Mouse (Mus musculus) neural tube, embryonic 14.5 days (tissue): ENCODE data around the gene Vmn2r8. TPM values are rescaled to one million over a fixed set of nuclear protein-coding genes. Genes with fewer than 3 reads are reported as not detected.
"Not testable (repeated sequence)": the region's sequence is repeated elsewhere in the genome, so short reads cannot be mapped to it uniquely, and the experiment has no call there.

ENCODE experiments used
- ATAC-seq: fragments of 200-750 bp; cut with Nextera tagmentation; 2 replicates; pipeline ENCODE4 v1.8.0; 2017; ENCODE audit warnings: low read depth, mild to moderate bottlenecking, moderate TSS enrichment, moderate library complexity
- H3K27ac ChIP-seq: fragments of 300-500 bp; sonication (generic); 2 replicates; pipeline ENCODE4 v1.5.1; 2014; ENCODE audit warnings: low read depth, mild to moderate bottlenecking, control low read depth, low read length, moderate library complexity, mixed read lengths
- H3K27me3 ChIP-seq: fragments of 300-500 bp; sonication (generic); 2 replicates; pipeline ENCODE4 v1.6.1; 2014; ENCODE audit warnings: low read length; ENCODE audit not compliant: control insufficient read depth, insufficient read depth
- H3K36me3 ChIP-seq: fragments of 300-500 bp; sonication (generic); 2 replicates; pipeline ENCODE4 v1.6.1; 2014; ENCODE audit warnings: low read length, mixed read lengths; ENCODE audit not compliant: control insufficient read depth, insufficient read depth
- H3K4me1 ChIP-seq: fragments of 300-500 bp; sonication (generic); 2 replicates; pipeline ENCODE4 v1.6.1; 2014; ENCODE audit warnings: low read length; ENCODE audit not compliant: control insufficient read depth, insufficient read depth
- H3K4me2 ChIP-seq: fragments of 300-500 bp; sonication (generic); 2 replicates; pipeline ENCODE4 v1.6.1; 2014; ENCODE audit warnings: mild to moderate bottlenecking, low read depth, low read length, control low read depth
- H3K4me3 ChIP-seq: fragments of 300-500 bp; sonication (generic); 2 replicates; pipeline ENCODE4 v1.5.1; 2014; ENCODE audit warnings: low read depth, low read length, control low read depth, mixed read lengths
- H3K9ac ChIP-seq: fragments of 300-500 bp; sonication (generic); replicated peaks from 2 replicates; pipeline ENCODE4 v1.6.1; 2014; ENCODE audit warnings: low read depth, mild to moderate bottlenecking, control low read depth, low read length, mixed read lengths
- H3K9me3 ChIP-seq: fragments of 300-500 bp; sonication (generic); 2 replicates; pipeline ENCODE4 v1.6.1; 2016; ENCODE audit warnings: low read length; ENCODE audit not compliant: control insufficient read depth
- WGBS: fragments of 180-500 bp; shearing (Covaris S2); extraction: QIAGEN DNeasy Blood & Tissue Kit; methylation state at CpG from one replicate; pipeline ENCODE4 v1.1.7; 2014; 5-methylcytosine and 5-hydroxymethylcytosine counted together
- polyA plus RNA-seq: library from polyadenylated mRNA; unstranded; fragments of >200 nt; fragmentation: Nextera tagmentation; extraction: Ambion mirVana; gene quantifications from 2 replicates; pipeline ENCODE4 v1.2.1, GENCODE M21; 2014

Vmn2r8 gene
- not detected in 2 replicates for polyA plus RNA-seq

DNA sequence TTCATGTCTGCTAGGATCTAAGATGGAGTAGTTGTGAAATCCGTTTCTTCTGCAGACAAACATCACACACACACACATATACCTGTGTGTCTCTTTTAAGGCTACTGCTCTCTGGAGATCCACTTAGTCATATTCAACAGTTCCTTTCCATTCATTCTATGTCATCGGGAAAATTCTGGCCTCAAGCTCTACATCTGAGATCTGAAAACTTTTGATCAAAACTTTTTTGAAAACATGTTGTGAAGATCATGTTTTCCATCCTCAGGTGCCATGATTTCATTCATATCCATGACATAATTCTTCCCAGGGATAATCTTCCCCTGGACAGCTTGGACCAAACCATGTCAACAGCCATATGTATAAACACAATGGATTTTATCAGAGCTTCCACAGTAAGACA is at the start of gene Vmn2r8:
Gene Vmn2r8, minus strand, starts transcription at position 101 of the 400 bp plus-strand sequence.
- not testable (repeated sequence) for H3K9ac ChIP-seq, H3K27ac ChIP-seq, H3K4me1 ChIP-seq, ATAC-seq, H3K27me3 ChIP-seq, H3K36me3 ChIP-seq, H3K9me3 ChIP-seq, H3K4me2 ChIP-seq, H3K4me3 ChIP-seq
- 86% methylated on average over 2 of the region's 2 CpGs for WGBS

DNA sequence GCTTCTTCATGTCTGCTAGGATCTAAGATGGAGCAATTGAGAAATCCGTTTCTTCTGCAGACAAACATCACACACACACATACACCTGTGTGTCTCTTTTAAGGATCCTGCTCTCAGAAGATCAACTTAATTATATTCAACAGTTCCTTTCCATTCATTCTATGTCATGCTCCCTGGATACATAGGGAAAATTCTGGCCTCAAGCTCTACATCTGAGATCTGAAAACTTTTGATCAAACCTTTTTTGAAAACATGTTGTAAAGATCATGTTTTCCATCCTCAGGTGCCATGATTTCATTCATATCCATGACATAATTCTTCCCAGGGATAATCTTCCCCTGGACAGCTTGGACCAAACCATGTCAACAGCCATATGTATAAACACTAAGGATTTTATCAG is 43.9 kb upstream of the Vmn2r8 start, which contains the start of gene Vmn2r9:
Gene Vmn2r9, minus strand, starts transcription at position 101 of the 400 bp plus-strand sequence.
- H3K4me1 ChIP-seq, H3K9ac ChIP-seq, H3K4me2 ChIP-seq, ATAC-seq, H3K9me3 ChIP-seq, H3K27ac ChIP-seq, H3K27me3 ChIP-seq, H3K4me3 ChIP-seq, H3K36me3 ChIP-seq: not testable (repeated sequence)
- WGBS = 72% methylated on average over 1 of the region's 1 CpGs

DNA sequence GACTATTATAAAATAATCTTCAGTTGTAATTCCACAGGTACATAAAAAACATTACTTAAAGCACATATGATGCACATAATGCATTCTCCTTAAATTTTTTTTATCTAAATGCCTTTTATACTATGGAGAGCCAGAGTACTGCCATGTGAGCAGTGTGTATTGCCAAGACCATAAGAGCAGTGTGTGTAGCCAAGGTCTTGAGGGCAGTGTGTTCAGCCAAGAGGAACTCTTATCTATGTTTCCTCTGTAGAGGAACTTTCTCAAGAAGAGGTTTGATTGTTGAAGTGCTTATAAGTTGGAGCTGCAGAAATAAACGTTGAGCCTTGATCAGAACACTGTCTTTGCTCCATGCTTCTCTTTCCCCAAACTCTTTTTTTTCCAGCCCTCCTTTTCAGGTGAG is 40.8 kb upstream of the Vmn2r8 start:
- Histone ChIP-seq H3K27me3 (no peaks in the 10 kb centered on the region), H3K4me1 (no peaks in the 10 kb centered on the region), H3K9ac (no peak overlapping the region), H3K9me3 (no peaks in the 10 kb centered on the region), H3K36me3 (no peaks in the 10 kb centered on the region), H3K27ac (no peak overlapping the region), H3K4me2 (no peak overlapping the region), H3K4me3 (no peak overlapping the region)
- 44% methylated on average over 1 of the region's 1 CpGs for WGBS
- ATAC-seq = no peak

DNA sequence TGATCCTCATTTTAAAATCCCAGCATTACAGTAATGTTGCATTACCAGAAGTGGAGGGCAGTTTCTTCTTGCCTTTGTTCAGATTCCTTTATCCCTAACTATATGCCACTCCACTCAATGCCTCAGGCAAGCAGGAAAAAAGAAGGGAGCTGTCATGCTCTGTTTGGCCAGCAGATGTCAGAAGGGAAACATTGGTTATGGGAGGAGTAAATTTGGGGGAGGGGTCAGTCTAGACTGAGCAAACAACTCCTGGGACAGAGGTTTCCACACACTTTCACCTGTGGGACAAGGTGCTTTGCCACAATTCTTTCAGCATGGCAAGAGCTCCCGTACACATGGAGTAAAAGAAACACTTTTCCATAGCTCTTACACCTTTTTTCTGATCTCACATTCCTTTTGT is 27.5 kb upstream of the Vmn2r8 start:
- H3K27ac ChIP-seq = no peak overlapping the region
- no peak overlapping the region for H3K4me3 ChIP-seq
- WGBS = 73% methylated on average over 1 of the region's 1 CpGs
- H3K9ac ChIP-seq = no peak overlapping the region
- H3K4me2 ChIP-seq = no peak overlapping the region
- H3K36me3 ChIP-seq = no peaks in the 10 kb centered on the region
- no peaks in the 10 kb centered on the region for H3K4me1 ChIP-seq
- ATAC-seq = no peak
- no peaks in the 10 kb centered on the region for H3K9me3 ChIP-seq
- H3K27me3 ChIP-seq = no peaks in the 10 kb centered on the region

DNA sequence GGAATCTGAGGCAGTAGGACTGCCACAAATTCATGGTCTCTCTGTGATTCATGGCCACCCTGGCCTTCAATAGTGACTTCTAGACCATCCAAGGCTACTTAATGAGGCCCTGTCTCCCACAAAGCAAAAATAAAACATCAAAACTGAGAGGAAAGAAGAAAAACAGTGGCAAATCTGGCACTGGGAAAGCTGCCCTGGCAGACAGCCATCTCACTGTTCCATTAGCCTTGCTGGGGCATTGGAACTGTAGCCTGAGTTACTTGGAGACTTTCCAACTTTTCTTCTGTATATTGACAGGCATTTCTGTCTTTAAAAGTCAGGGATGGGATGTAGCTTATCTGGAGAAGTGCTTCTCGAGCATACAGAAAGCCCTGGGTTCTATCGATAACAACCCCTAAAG is 14.6 kb upstream of the Vmn2r8 start:
- ATAC-seq = no peak
- H3K4me2 ChIP-seq = no peak overlapping the region
- no peak overlapping the region for H3K9ac ChIP-seq
- no peak overlapping the region for H3K4me3 ChIP-seq
- WGBS = 87% methylated on average over 2 of the region's 2 CpGs
- H3K36me3 ChIP-seq = no peaks in the 10 kb centered on the region
- H3K27ac ChIP-seq = no peak overlapping the region
- H3K9me3 ChIP-seq = no peaks in the 10 kb centered on the region
- no peaks in the 10 kb centered on the region for H3K4me1 ChIP-seq
- H3K27me3 ChIP-seq = no peaks in the 10 kb centered on the region

DNA sequence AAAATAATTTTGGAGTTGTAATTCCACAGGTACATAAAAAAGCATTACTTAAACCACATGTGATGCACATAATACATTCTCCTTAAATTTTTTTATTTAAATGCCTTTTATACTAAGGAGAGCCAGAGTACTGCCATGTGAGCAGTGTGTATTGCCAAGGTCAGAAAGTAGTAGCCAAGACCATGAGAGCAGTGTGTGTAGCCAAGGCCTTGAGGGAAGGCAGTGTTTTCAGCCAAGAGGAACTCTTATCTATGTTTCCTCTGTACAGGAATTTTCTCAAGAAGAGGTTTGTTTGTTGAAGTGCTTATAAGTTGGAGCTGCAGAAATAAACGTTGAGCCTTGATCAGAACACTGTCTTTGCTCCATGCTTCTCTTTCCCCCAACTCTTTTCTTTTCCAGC is 5.0 kb downstream of the Vmn2r8 start:
- Histone ChIP-seq H3K4me2 (no peak overlapping the region), H3K27me3 (no peaks in the 10 kb centered on the region), H3K4me1 (no peaks in the 10 kb centered on the region), H3K9me3 (no peaks in the 10 kb centered on the region), H3K36me3 (no peaks in the 10 kb centered on the region), H3K4me3 (no peak overlapping the region), H3K9ac (no peak overlapping the region), H3K27ac (no peak overlapping the region)
- WGBS = 66% methylated on average over 1 of the region's 1 CpGs
- ATAC-seq = no peak

DNA sequence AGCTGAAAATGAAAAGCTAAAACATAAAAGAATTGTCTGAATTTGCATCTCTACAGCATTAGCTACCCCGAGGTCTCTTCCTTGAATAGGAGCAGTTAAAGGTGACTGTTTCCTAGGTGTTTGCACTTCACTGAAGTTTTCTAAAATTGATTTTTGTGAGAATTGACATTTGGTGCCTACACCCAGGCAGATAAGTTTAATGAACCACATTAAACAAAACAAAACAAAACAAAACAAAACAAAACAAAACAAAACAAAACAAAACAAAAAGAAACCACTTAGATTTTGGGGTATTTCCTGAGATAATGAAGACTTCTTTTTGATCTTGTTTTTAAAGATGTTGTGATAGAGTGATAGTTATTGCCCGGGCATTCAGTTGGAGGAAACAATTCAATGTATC is 13.4 kb downstream of the Vmn2r8 start, which contains the start of gene Tmed11:
Gene Tmed11, minus strand, starts transcription at position 101 of the 400 bp plus-strand sequence.
- H3K9ac ChIP-seq, H3K4me1 ChIP-seq, H3K4me3 ChIP-seq, ATAC-seq, H3K36me3 ChIP-seq, H3K27ac ChIP-seq, H3K4me2 ChIP-seq, H3K9me3 ChIP-seq, H3K27me3 ChIP-seq: not testable (repeated sequence)
- WGBS = 66% methylated on average over 2 of the region's 2 CpGs

DNA sequence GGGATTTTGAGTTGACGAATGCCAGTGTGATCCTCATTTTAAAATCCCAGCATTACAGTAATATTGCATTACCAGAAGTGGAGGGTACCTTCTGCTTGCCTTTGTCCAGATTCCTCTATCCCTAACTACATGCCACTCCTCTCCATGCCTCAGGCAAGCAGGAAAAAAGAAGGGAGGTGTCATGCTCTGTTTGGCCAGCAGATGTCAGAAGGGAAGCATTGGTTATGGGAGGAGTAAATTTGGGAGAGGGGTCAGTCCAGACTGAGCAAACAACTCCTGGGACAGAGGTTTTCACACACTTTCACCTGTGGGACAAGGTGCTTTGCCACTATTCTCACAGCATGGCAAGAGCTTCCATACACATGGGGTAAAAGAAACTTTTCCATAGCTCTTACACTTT is 18.3 kb downstream of the Vmn2r8 start:
- not testable (repeated sequence) for H3K27ac ChIP-seq

DNA sequence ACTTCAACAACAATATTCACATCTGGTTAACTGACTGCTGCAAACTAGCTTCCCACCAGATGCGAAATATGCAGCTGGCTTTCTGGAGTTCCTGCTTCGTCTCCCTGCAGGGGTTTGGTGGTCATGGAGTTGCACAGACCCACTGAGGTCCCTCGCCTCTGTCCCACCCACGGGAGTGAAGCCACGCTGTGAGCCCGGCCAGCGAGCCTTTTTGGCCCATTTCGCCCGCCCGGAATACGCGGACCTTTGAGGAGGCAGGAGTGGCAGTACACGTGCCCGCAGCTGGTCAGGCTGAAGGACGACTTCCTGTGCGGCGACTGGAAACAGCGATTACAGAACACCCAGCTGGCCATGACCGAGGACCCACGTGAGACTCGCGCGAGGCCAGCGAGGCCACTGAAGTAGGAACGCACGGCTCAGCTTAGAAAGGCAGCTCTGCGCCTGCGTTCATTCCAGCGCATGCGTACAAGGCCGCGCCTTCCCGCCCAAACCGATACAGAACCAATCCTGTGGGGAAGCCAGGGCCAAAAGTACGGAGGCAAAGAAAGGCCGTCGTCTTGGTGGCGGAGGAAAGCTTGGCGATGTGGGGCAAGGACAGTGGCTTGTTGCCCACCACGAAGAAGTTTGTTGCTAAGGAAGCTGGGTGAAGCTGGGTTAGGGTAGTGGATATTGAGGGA is 33.9 kb downstream of the Vmn2r8 start, which contains the start of gene Rnf212:
Gene Rnf212, minus strand, starts transcription at position 353 of the 677 bp plus-strand sequence.
- H3K9ac ChIP-seq = no peak within 1 kb of the TSS
- H3K4me3 ChIP-seq = no peak within 1 kb of the TSS
- ATAC-seq = no peak
- H3K36me3 ChIP-seq = no peaks in the 10 kb centered on the region
- no peak within 1 kb of the TSS for H3K4me2 ChIP-seq
- no peaks in the 10 kb centered on the region for H3K4me1 ChIP-seq
- no peaks in the 10 kb centered on the region for H3K27me3 ChIP-seq
- H3K9me3 ChIP-seq = no peaks in the 10 kb centered on the region
- H3K27ac ChIP-seq = no peak within 1 kb of the TSS
- WGBS = 80% methylated on average over 40 of the region's 40 CpGs

More for the DNA sequence above, 18.3 kb downstream of the Vmn2r8 start:
- not testable (repeated sequence) for H3K27me3 ChIP-seq, H3K9ac ChIP-seq, H3K4me1 ChIP-seq, H3K4me3 ChIP-seq, ATAC-seq, H3K4me2 ChIP-seq, H3K9me3 ChIP-seq, H3K36me3 ChIP-seq
- 27% methylated on average over 1 of the region's 1 CpGs for WGBS
